Comparison of ENCODE assay signal across 7 mouse cellular contexts in genomic region chr6:120835474-120836374, GRCm38 (mm10). TPM values are rescaled to one million over a fixed set of nuclear protein-coding genes. Genes with fewer than 3 reads are reported as not detected.
A peak's percentile ranks its signal among the peaks of the same experiment; 100 is the strongest.
DNase-seq lines count a peak whose midpoint lies in the region; ATAC-seq lines count a peak whose summit lies in the region.

Gene Bcl2l13, plus strand, starts transcription at chr6:120836212.

- H3K9ac ChIP-seq in embryonic facial prominence, embryonic 11.5 days (replicated peaks; ENCODE audit: low read length): peak within 1 kb of the TSS; percentile 91
- H3K9ac ChIP-seq in limb, embryonic 11.5 days (ENCODE audit: low read length): peak within 1 kb of the TSS; percentile 93
- H3K9ac ChIP-seq in midbrain, embryonic 14.5 days (replicated peaks; ENCODE audit: low read length): peak within 1 kb of the TSS; percentile 85

- peak; percentile 100 for DNase-seq in adrenal gland, postnatal 10 days
- peak; percentile 92 for DNase-seq in embryonic facial prominence, embryonic 11.5 days (ENCODE audit: low spot score)
- DNase-seq in heart, adult 11 months: peak; percentile 99
- DNase-seq in kidney, adult 18-20 months: peak; percentile 99
- DNase-seq in limb, embryonic 11.5 days (ENCODE audit: low spot score): peak; percentile 97
- DNase-seq in midbrain, embryonic 14.5 days: peak; percentile 95
- peak; percentile 89 to 98 for DNase-seq in spleen, adult 18-20 months

- no peaks in the 10 kb centered on the region for H3K9me3 ChIP-seq in embryonic facial prominence, embryonic 11.5 days (replicated peaks; ENCODE audit: control insufficient read depth, low read length)
- no peaks in the 10 kb centered on the region for H3K9me3 ChIP-seq in limb, embryonic 11.5 days (ENCODE audit: control insufficient read depth, low read length)
- H3K9me3 ChIP-seq in midbrain, embryonic 14.5 days (ENCODE audit: control insufficient read depth, low read length): no peaks in the 10 kb centered on the region

- no peaks in the 10 kb centered on the region; the same call in 1 of the 2 replicates for H3K36me3 ChIP-seq in embryonic facial prominence, embryonic 11.5 days (replicated peaks; ENCODE audit: control insufficient read depth, insufficient read depth, low read depth, low read length)
- H3K36me3 ChIP-seq in limb, embryonic 11.5 days (ENCODE audit: control insufficient read depth, insufficient read depth, low read length): no peaks in the 10 kb centered on the region
- no peaks in the 10 kb centered on the region for H3K36me3 ChIP-seq in midbrain, embryonic 14.5 days (ENCODE audit: control insufficient read depth, insufficient read depth, low read length)

- H3K4me1 ChIP-seq in embryonic facial prominence, embryonic 11.5 days (ENCODE audit: control insufficient read depth, insufficient read depth, low read length): no peaks in the 10 kb centered on the region
- H3K4me1 ChIP-seq in limb, embryonic 11.5 days (ENCODE audit: control insufficient read depth, insufficient read depth, low read length): no peaks in the 10 kb centered on the region
- peaks cover 7% of the 10 kb centered on the region; the same call in 1 of the 2 replicates for H3K4me1 ChIP-seq in midbrain, embryonic 14.5 days (ENCODE audit: control insufficient read depth, insufficient read depth, low read length)

- H3K27me3 ChIP-seq in embryonic facial prominence, embryonic 11.5 days (ENCODE audit: control insufficient read depth, insufficient read depth, low read length): no peaks in the 10 kb centered on the region
- H3K27me3 ChIP-seq in limb, embryonic 11.5 days (ENCODE audit: control insufficient read depth, insufficient read depth, low read length): no peaks in the 10 kb centered on the region
- H3K27me3 ChIP-seq in midbrain, embryonic 14.5 days (ENCODE audit: control insufficient read depth, insufficient read depth, low read length): no peaks in the 10 kb centered on the region

- H3K27ac ChIP-seq in embryonic facial prominence, embryonic 11.5 days (replicated peaks; ENCODE audit: low read depth, low read length): peak within 1 kb of the TSS; percentile 88
- H3K27ac ChIP-seq in limb, embryonic 11.5 days (replicated peaks; ENCODE audit: low read depth, low read length): peak within 1 kb of the TSS; percentile 84
- peak within 1 kb of the TSS; percentile 95 for H3K27ac ChIP-seq in midbrain, embryonic 14.5 days (replicated peaks; ENCODE audit: low read depth, low read length)

- 5% methylated on average over 40 of the region's 40 CpGs for WGBS in embryonic facial prominence, embryonic 11.5 days
- 6% methylated on average over 40 of the region's 40 CpGs for WGBS in limb, embryonic 11.5 days
- 5% methylated on average over 40 of the region's 40 CpGs for WGBS in midbrain, embryonic 14.5 days

- ATAC-seq in embryonic facial prominence, embryonic 11.5 days (replicated peaks; ENCODE audit: insufficient number of reproducible peaks, low FRiP score, low TSS enrichment, low read depth): peak; percentile 86
- peak; percentile 95 for ATAC-seq in limb, embryonic 11.5 days (ENCODE audit: insufficient number of reproducible peaks, low FRiP score, low TSS enrichment, low read depth)
- peak; percentile 96 for ATAC-seq in midbrain, embryonic 14.5 days (ENCODE audit: low FRiP score, low TSS enrichment)

- H3K4me2 ChIP-seq in embryonic facial prominence, embryonic 11.5 days (ENCODE audit: low read depth, low read length): peak within 1 kb of the TSS; percentile 65
- H3K4me2 ChIP-seq in limb, embryonic 11.5 days (ENCODE audit: low read depth, severe bottlenecking): peak within 1 kb of the TSS; percentile 69
- H3K4me2 ChIP-seq in midbrain, embryonic 14.5 days (ENCODE audit: low read length): peak within 1 kb of the TSS; percentile 78

- peak within 1 kb of the TSS; percentile 79 for H3K4me3 ChIP-seq in embryonic facial prominence, embryonic 11.5 days (ENCODE audit: low read depth, low read length)
- H3K4me3 ChIP-seq in limb, embryonic 11.5 days (ENCODE audit: low read depth, low read length): peak within 1 kb of the TSS; percentile 87
- H3K4me3 ChIP-seq in midbrain, embryonic 14.5 days (replicated peaks; ENCODE audit: low read depth, low read length): peak within 1 kb of the TSS; percentile 86

RNA-seq across cellular contexts. Expression of gene Bcl2l13, which starts in this region (rescaled TPM):
- 10 to 100 TPM; 91.5 to 95.8 TPM for total RNA-seq in adrenal gland, postnatal 10 days (2021)
- 36.6 and 40.1 TPM in 2 replicates for polyA plus RNA-seq in embryonic facial prominence, embryonic 11.5 days (2014; fragmentation: Nextera tagmentation; extraction: Ambion mirVana)
- 35.2 and 40.9 TPM in 2 replicates for polyA plus RNA-seq in limb, embryonic 11.5 days (2014; fragmentation: Nextera tagmentation; extraction: Ambion mirVana)
- polyA plus RNA-seq in midbrain, embryonic 14.5 days (2014; fragmentation: Nextera tagmentation; extraction: Ambion mirVana): 18.7 and 33.1 TPM in 2 replicates

Comparison
In these comparisons a context has a peak if more than half of its experiments do, and no peak if none do; other contexts are left out.
1. Peak in every context shown above with its lines: DNase-seq, ATAC-seq, H3K4me3 ChIP-seq and H3K27ac ChIP-seq.